Mouse (Mus musculus) midbrain, embryonic 12.5 days (tissue): Measurements from ENCODE around the gene Macrod2. TPM values are rescaled to one million over a fixed set of nuclear protein-coding genes. Genes with fewer than 3 reads are reported as not detected.
A peak's percentile ranks its signal among the peaks of the same experiment; 100 is the strongest.

Experiments used
- ATAC-seq: fragments of 200-750 bp; cut with Nextera tagmentation; 2 replicates; pipeline ENCODE4 v1.8.0; 2017; ENCODE audit warnings: low read depth, moderate TSS enrichment, moderate library complexity; ENCODE audit not compliant: low FRiP score
- H3K27ac ChIP-seq: fragments of 300-500 bp; sonication (generic); replicated peaks from 2 replicates; pipeline ENCODE4 v1.5.1; 2016; ENCODE audit warnings: mild to moderate bottlenecking
- H3K27me3 ChIP-seq: fragments of 300-500 bp; sonication (generic); 2 replicates; pipeline ENCODE4 v1.6.1; 2016; ENCODE audit warnings: mild to moderate bottlenecking
- H3K36me3 ChIP-seq: fragments of 300-500 bp; sonication (generic); 2 replicates; pipeline ENCODE4 v1.6.1; 2016
- H3K4me1 ChIP-seq: fragments of 300-500 bp; sonication (generic); 2 replicates; pipeline ENCODE4 v1.6.1; 2016
- H3K4me2 ChIP-seq: fragments of 300-500 bp; sonication (generic); replicated peaks from 2 replicates; pipeline ENCODE4 v1.6.1; 2016; ENCODE audit warnings: mild to moderate bottlenecking, moderate library complexity
- H3K4me3 ChIP-seq: fragments of 300-500 bp; sonication (generic); 2 replicates; pipeline ENCODE4 v1.5.1; 2016; ENCODE audit warnings: mild to moderate bottlenecking
- H3K9ac ChIP-seq: fragments of 300-500 bp; sonication (generic); replicated peaks from 2 replicates; pipeline ENCODE4 v1.6.1; 2016; ENCODE audit warnings: mild to moderate bottlenecking, moderate library complexity
- H3K9me3 ChIP-seq: fragments of 300-500 bp; sonication (generic); 2 replicates; pipeline ENCODE4 v1.6.1; 2016; ENCODE audit warnings: mild to moderate bottlenecking
- WGBS: fragments of 180-500 bp; shearing (Covaris S2); methylation state at CpG from one replicate; pipeline ENCODE4 v1.1.7; 2016; 5-methylcytosine and 5-hydroxymethylcytosine counted together
- polyA plus RNA-seq: library from polyadenylated mRNA; unstranded; fragments of >200 nt; fragmentation: Nextera tagmentation; extraction: Ambion mirVana; gene quantifications from 2 replicates; pipeline ENCODE4 v1.2.1, GENCODE M21; 2016

Macrod2 gene
- polyA plus RNA-seq, 1 experiment from 2014 or later: 52.4 TPM

- Histone ChIP-seq H3K4me3 (no peak overlapping the region), H3K4me2 (no peak overlapping the region), H3K9me3 (no peaks in the 10 kb centered on the region), H3K27ac (no peak overlapping the region), H3K4me1 (no peaks in the 10 kb centered on the region), H3K27me3 (no peaks in the 10 kb centered on the region; the same call in 1 of the 2 replicates), H3K36me3 (no peaks in the 10 kb centered on the region), H3K9ac (no peak overlapping the region)
- 29% methylated on average over 5 of the region's 5 CpGs for WGBS
- ATAC-seq: peak; percentile 82
Observed at GRCm38 (mm10) chr2:140500951-140501350, 105.8 kb downstream of the Macrod2 start.

GRCm38 (mm10) chr2:140521472-140521871 is 126.4 kb downstream of the Macrod2 start:
- ATAC-seq: no peak

GRCm38 (mm10) chr2:140530214-140530613 is 135.1 kb downstream of the Macrod2 start:
- Histone ChIP-seq H3K4me2 (no peak overlapping the region), H3K27me3 (no peaks in the 10 kb centered on the region), H3K36me3 (no peaks in the 10 kb centered on the region), H3K4me1 (0 out of 2 replicates have a peak, but pooled peaks cover 3% of the 10 kb centered on the region), H3K4me3 (no peak overlapping the region), H3K9ac (no peak overlapping the region), H3K27ac (no peak overlapping the region), H3K9me3 (no peaks in the 10 kb centered on the region)
- ATAC-seq: no peak
- 63% methylated on average over 2 of the region's 2 CpGs for WGBS

More at GRCm38 (mm10) chr2:140521472-140521871, 126.4 kb downstream of the Macrod2 start:
- Histone ChIP-seq H3K36me3 (no peaks in the 10 kb centered on the region), H3K4me1 (no peaks in the 10 kb centered on the region), H3K9me3 (no peaks in the 10 kb centered on the region), H3K4me2 (no peak overlapping the region), H3K27me3 (no peaks in the 10 kb centered on the region), H3K27ac (no peak overlapping the region), H3K9ac (no peak overlapping the region), H3K4me3 (no peak overlapping the region)
- WGBS: 95% methylated on average over 2 of the region's 2 CpGs

GRCm38 (mm10) chr2:140532024-140532423 is 136.9 kb downstream of the Macrod2 start:
- Histone ChIP-seq H3K4me3 (no peak overlapping the region), H3K27me3 (no peaks in the 10 kb centered on the region), H3K9me3 (no peaks in the 10 kb centered on the region), H3K36me3 (no peaks in the 10 kb centered on the region), H3K9ac (no peak overlapping the region), H3K4me1 (0 out of 2 replicates have a peak, but pooled peaks cover 3% of the 10 kb centered on the region), H3K4me2 (no peak overlapping the region), H3K27ac (no peak overlapping the region)
- no peak for ATAC-seq
- WGBS: 65% methylated on average over 3 of the region's 3 CpGs

GRCm38 (mm10) chr2:140532859-140533519 is 137.9 kb downstream of the Macrod2 start:
- Histone ChIP-seq H3K36me3 (no peaks in the 10 kb centered on the region), H3K4me3 (no peak overlapping the region), H3K4me2 (peak overlapping the region; percentile 29), H3K27ac (no peak overlapping the region), H3K4me1 (0 out of 2 replicates have a peak, but pooled peaks cover 3% of the 10 kb centered on the region), H3K9me3 (no peaks in the 10 kb centered on the region), H3K9ac (no peak overlapping the region), H3K27me3 (no peaks in the 10 kb centered on the region)
- WGBS: 48% methylated on average over 9 of the region's 9 CpGs
- ATAC-seq: peak; percentile 63; the same call in 1 of the 2 replicates

- no peak overlapping the region for H3K9ac ChIP-seq
- 27% methylated on average over 8 of the region's 8 CpGs for WGBS
- no peak overlapping the region for H3K4me3 ChIP-seq
- H3K4me2 ChIP-seq: peak overlapping the region; percentile 17; the same call in 1 of the 2 replicates
- H3K36me3 ChIP-seq: no peaks in the 10 kb centered on the region
- H3K4me1 ChIP-seq: 0 out of 2 replicates have a peak, but pooled peaks cover 3% of the 10 kb centered on the region
- H3K27me3 ChIP-seq: no peaks in the 10 kb centered on the region
- no peak for ATAC-seq
- H3K9me3 ChIP-seq: no peaks in the 10 kb centered on the region
- H3K27ac ChIP-seq: no peak overlapping the region
Observed at GRCm38 (mm10) chr2:140533621-140534020, 138.5 kb downstream of the Macrod2 start.

- Histone ChIP-seq H3K9ac (no peak overlapping the region), H3K27me3 (no peaks in the 10 kb centered on the region), H3K4me3 (no peak overlapping the region), H3K36me3 (no peaks in the 10 kb centered on the region), H3K9me3 (no peaks in the 10 kb centered on the region), H3K4me1 (0 out of 2 replicates have a peak, but pooled peaks cover 3% of the 10 kb centered on the region), H3K4me2 (no peak overlapping the region), H3K27ac (no peak overlapping the region)
- WGBS: 91% methylated on average over 3 of the region's 3 CpGs
- no peak for ATAC-seq
Observed at GRCm38 (mm10) chr2:140534583-140534982, 139.5 kb downstream of the Macrod2 start.

- H3K4me1 ChIP-seq: 0 out of 2 replicates have a peak, but pooled peaks cover 3% of the 10 kb centered on the region
- 96% methylated on average over 5 of the region's 5 CpGs for WGBS
- no peaks in the 10 kb centered on the region for H3K9me3 ChIP-seq
- no peaks in the 10 kb centered on the region for H3K27me3 ChIP-seq
- no peak overlapping the region for H3K4me2 ChIP-seq
- no peak overlapping the region for H3K4me3 ChIP-seq
- no peaks in the 10 kb centered on the region for H3K36me3 ChIP-seq
- ATAC-seq: no peak
- no peak overlapping the region for H3K27ac ChIP-seq
- no peak overlapping the region for H3K9ac ChIP-seq
Observed at GRCm38 (mm10) chr2:140535832-140536571, 140.9 kb downstream of the Macrod2 start.

- 92% methylated on average over 2 of the region's 2 CpGs for WGBS
- Histone ChIP-seq H3K4me3 (no peak overlapping the region), H3K4me1 (no peaks in the 10 kb centered on the region), H3K27me3 (no peaks in the 10 kb centered on the region), H3K27ac (no peak overlapping the region), H3K4me2 (no peak overlapping the region), H3K36me3 (no peaks in the 10 kb centered on the region), H3K9me3 (no peaks in the 10 kb centered on the region), H3K9ac (no peak overlapping the region)
- no peak for ATAC-seq
Observed at GRCm38 (mm10) chr2:140549286-140549685, 154.2 kb downstream of the Macrod2 start.

GRCm38 (mm10) chr2:140561426-140561825 is 166.3 kb downstream of the Macrod2 start:
- no peaks in the 10 kb centered on the region for H3K36me3 ChIP-seq
- no peak overlapping the region for H3K9ac ChIP-seq
- H3K27me3 ChIP-seq: no peaks in the 10 kb centered on the region
- ATAC-seq: no peak
- no peaks in the 10 kb centered on the region for H3K4me1 ChIP-seq
- no peak overlapping the region for H3K4me3 ChIP-seq
- no peak overlapping the region for H3K27ac ChIP-seq
- WGBS: 95% methylated on average over 2 of the region's 2 CpGs
- H3K4me2 ChIP-seq: no peak overlapping the region
- no peaks in the 10 kb centered on the region for H3K9me3 ChIP-seq

- no peaks in the 10 kb centered on the region for H3K27me3 ChIP-seq
- WGBS: 84% methylated on average over 6 of the region's 6 CpGs
- no peaks in the 10 kb centered on the region for H3K9me3 ChIP-seq
- no peak overlapping the region for H3K9ac ChIP-seq
- H3K4me2 ChIP-seq: no peak overlapping the region
- no peak overlapping the region for H3K27ac ChIP-seq
- no peak overlapping the region for H3K4me3 ChIP-seq
- H3K36me3 ChIP-seq: no peaks in the 10 kb centered on the region
- H3K4me1 ChIP-seq: no peaks in the 10 kb centered on the region
- ATAC-seq: no peak
Observed at GRCm38 (mm10) chr2:140570874-140571273, 175.8 kb downstream of the Macrod2 start.

- Histone ChIP-seq H3K4me1 (no peaks in the 10 kb centered on the region), H3K9me3 (no peaks in the 10 kb centered on the region), H3K36me3 (no peaks in the 10 kb centered on the region), H3K27me3 (no peaks in the 10 kb centered on the region), H3K4me2 (no peak overlapping the region), H3K27ac (no peak overlapping the region), H3K9ac (no peak overlapping the region), H3K4me3 (no peak overlapping the region)
- 58% methylated on average over 3 of the region's 3 CpGs for WGBS
- ATAC-seq: no peak
Observed at GRCm38 (mm10) chr2:140592537-140593261, 197.6 kb downstream of the Macrod2 start.
